Mouse (Mus musculus) embryonic fibroblast, embryonic 13.5 days (primary cell): ENCODE results near the gene Tstd3.

Source experiments
- CTCF ChIP-seq: IDR thresholded peaks from 2 replicates; pipeline ENCODE4 v1.5.1; 2011; ENCODE audit warnings: mild to moderate bottlenecking, control low read depth, low read length, moderate library complexity, borderline replicate concordance; ENCODE audit not compliant: insufficient read depth
- POLR2A ChIP-seq: IDR thresholded peaks from 2 replicates; pipeline ENCODE4 v1.6.1; 2011; ENCODE audit warnings: low read depth, mild to moderate bottlenecking, control low read depth, low read length, moderate library complexity

DNA sequence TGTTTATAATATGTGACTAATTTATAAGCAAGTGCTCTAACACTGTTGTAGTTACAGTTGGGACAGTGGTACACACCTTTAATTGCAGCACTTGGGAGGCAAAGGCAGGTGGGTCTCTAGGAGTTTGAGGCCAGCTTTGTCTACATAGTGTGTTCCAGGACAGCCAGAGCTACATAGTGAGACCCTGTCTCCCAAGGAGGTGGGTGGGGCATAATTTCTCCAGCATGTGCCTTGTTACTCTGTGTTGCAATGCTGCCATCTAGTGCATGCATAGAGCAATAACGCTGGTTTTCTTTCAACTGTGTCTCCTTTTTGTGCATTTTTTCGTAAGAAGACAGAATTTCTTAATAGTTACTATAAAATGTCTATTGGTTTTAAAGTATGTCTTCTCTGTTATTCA lies 47.0 kb upstream of the Tstd3 start:
- no peak for TF ChIP-seq POLR2A
- TF ChIP-seq CTCF, result peak; percentile 41; the same call in 1 of the 2 replicates
